Mouse (Mus musculus): ENCODE results near the gene Sox4.

The Sox4 gene

GRCm38 (mm10) chr13:28953581-28953991 is at the start of gene Sox4:
Sox4 (minus strand) TSS chr13:28953713.
- peak; percentile 99 for DNase-seq

GRCm38 (mm10) chr13:28991899-28992664 is 38.6 kb upstream of the Sox4 start:
- peak; percentile 54 for DNase-seq

- peak; percentile 32 for DNase-seq
Measured at GRCm38 (mm10) chr13:28988751-28989703, 35.5 kb upstream of the Sox4 start.

- no peak for DNase-seq
Measured at GRCm38 (mm10) chr13:28980681-28981080, 27.2 kb upstream of the Sox4 start.

- no peak for DNase-seq
Measured at GRCm38 (mm10) chr13:28975011-28975410, 21.5 kb upstream of the Sox4 start.

GRCm38 (mm10) chr13:28974597-28974996 is 21.1 kb upstream of the Sox4 start:
- no peak for DNase-seq

- no peak for DNase-seq
Measured at GRCm38 (mm10) chr13:28960916-28961315, 7.4 kb upstream of the Sox4 start.

GRCm38 (mm10) chr13:28959458-28959978 is 6.0 kb upstream of the Sox4 start:
- peak; percentile 92 for DNase-seq

- peak; percentile 49 for DNase-seq
Measured at GRCm38 (mm10) chr13:28959068-28959440, 5.5 kb upstream of the Sox4 start.

GRCm38 (mm10) chr13:28958211-28959067 is 4.9 kb upstream of the Sox4 start:
- peak; percentile 86 for DNase-seq

- peak; percentile 98 for DNase-seq
Measured at GRCm38 (mm10) chr13:28957765-28958164, 4.3 kb upstream of the Sox4 start.

- DNase-seq: peak; percentile 71
Measured at GRCm38 (mm10) chr13:28952576-28953571, 639 bp downstream of the Sox4 start.

- peak; percentile 46 for DNase-seq
Measured at GRCm38 (mm10) chr13:28951691-28952575, 1.6 kb downstream of the Sox4 start.

- DNase-seq: peak; percentile 77
Measured at GRCm38 (mm10) chr13:28950623-28951491, 2.7 kb downstream of the Sox4 start.

GRCm38 (mm10) chr13:28950266-28950622 is 3.3 kb downstream of the Sox4 start:
- no peak for DNase-seq

GRCm38 (mm10) chr13:28949279-28949915 is 4.1 kb downstream of the Sox4 start:
- DNase-seq: no peak

- peak; percentile 70 for DNase-seq
Measured at GRCm38 (mm10) chr13:28948541-28948940, 5.0 kb downstream of the Sox4 start.

- DNase-seq: peak; percentile 32
Measured at GRCm38 (mm10) chr13:28947740-28948441, 5.6 kb downstream of the Sox4 start.
